Mouse (Mus musculus): ENCODE results near the gene Pip5k1c.

- no peak for TF ChIP-seq CTCF (IDR thresholded peaks at IDR 0.05; ENCODE audit: low read depth, low read length)
- TF ChIP-seq POLR2A (IDR thresholded peaks at IDR 0.05; ENCODE audit: insufficient read depth, low read length): no peak
- TF ChIP-seq EP300 (IDR thresholded peaks at IDR 0.05; ENCODE audit: insufficient read depth, low read depth, low read length): no peak
These were observed 62.8 kb downstream of the Pip5k1c start for GRCm38 (mm10) chr10:81355533-81355932.
